In genomic region chr17:75516591-75516990, GRCm38 (mm10) we compare ENCODE assay signal across 29 mouse cellular contexts. TPM values are rescaled to one million over a fixed set of nuclear protein-coding genes. Genes with fewer than 3 reads are reported as not detected.
DNase-seq lines count a peak whose midpoint lies in the region; ATAC-seq and TF ChIP-seq lines count a peak whose summit lies in the region.
"Had no signal": no experiment of that assay in that cellular context is flagged by ENCODE, and none has a peak within 500 bp of the region (broad histone marks: within the 10 kb centered on the region; RNA-seq: fewer than 3 reads in every experiment).

No protein-coding gene starts in this region.

- ATAC-seq in hindbrain, embryonic 16.5 days = peak; percentile 50; the same call in 1 of the 2 replicates
- ATAC-seq in hindbrain, postnatal 0 days = no peak
- no peak for ATAC-seq in cerebellum, adult (ENCODE audit: insufficient number of reproducible peaks, low FRiP score, low TSS enrichment)
- ATAC-seq: forebrain, postnatal 0 days; intestine, embryonic 16.5 days; liver, embryonic 12.5 days; liver, postnatal 0 days had no signal

- H3K27me3 ChIP-seq in hindbrain, embryonic 16.5 days (replicated peaks; ENCODE audit: control insufficient read depth, insufficient read depth, low read length) = no peaks in the 10 kb centered on the region
- no peaks in the 10 kb centered on the region for H3K27me3 ChIP-seq in hindbrain, postnatal 0 days (ENCODE audit: insufficient read depth, low read length)
- no peaks in the 10 kb centered on the region for H3K27me3 ChIP-seq in CH12.LX (replicated peaks)
- H3K27me3 ChIP-seq: embryonic facial prominence, embryonic 15.5 days; forebrain, embryonic 12.5 days; liver, embryonic 12.5 days; neural tube, embryonic 12.5 days had no signal

- no peak for TF ChIP-seq CTCF in hindbrain, postnatal 0 days (IDR thresholded peaks at IDR 0.05; ENCODE audit: low read depth)
- no peak for TF ChIP-seq CTCF in CH12.LX (conservative IDR thresholded peaks at IDR 0.05 in 1 of 2, IDR thresholded peaks at IDR 0.05 in 1 of 2; ENCODE audit: low read depth in 2 of 2, low read length in 2 of 2)

- peak; percentile 26 for DNase-seq in adrenal gland, postnatal 14 days
- DNase-seq in adrenal gland, adult 8-10 months = no peak
- no peak for DNase-seq in hindbrain, postnatal 0 days (ENCODE audit: low spot score)
- DNase-seq in CH12.LX (ENCODE audit: extremely low read depth) = no peak
- peak; percentile 29 for DNase-seq in lung, postnatal 36 days
- DNase-seq: adrenal gland, postnatal 10 days; cerebellum, adult 8-10 months; cerebellum, postnatal 25 days; forebrain, postnatal 0 days; gastrocnemius, postnatal 14 days; kidney, adult 8-10 months; layer of hippocampus, postnatal 36 days; left cerebral cortex, postnatal 4 days; liver, postnatal 0 days; right cerebral cortex, adult 18-20 months; spleen, adult 18-20 months; thymus, postnatal 14 days had no signal

- TF ChIP-seq EP300 in CH12.LX (IDR thresholded peaks at IDR 0.05; ENCODE audit: low read length) = no peak

- no peaks in the 10 kb centered on the region for H3K36me3 ChIP-seq in hindbrain, embryonic 16.5 days (ENCODE audit: control insufficient read depth, insufficient read depth, low read length)
- H3K36me3 ChIP-seq in hindbrain, postnatal 0 days (ENCODE audit: insufficient read depth, low read length) = no peaks in the 10 kb centered on the region
- peaks cover 23 to 72% of the 10 kb centered on the region in 2 experiments for H3K36me3 ChIP-seq in CH12.LX (replicated peaks in 1 of 2; ENCODE audit: control insufficient read depth in 1 of 2, insufficient read depth in 1 of 2, low read length in 1 of 2)
- H3K36me3 ChIP-seq: embryonic facial prominence, embryonic 10.5 days; embryonic facial prominence, embryonic 15.5 days; forebrain, embryonic 12.5 days; liver, embryonic 12.5 days; midbrain, embryonic 10.5 days; neural tube, embryonic 12.5 days had no signal

- 74% methylated on average over 4 of the region's 4 CpGs for WGBS in hindbrain, embryonic 16.5 days
- WGBS in hindbrain, postnatal 0 days = 80% methylated on average over 4 of the region's 4 CpGs

- H3K4me3 ChIP-seq in hindbrain, embryonic 16.5 days (ENCODE audit: low read length) = no peak overlapping the region
- no peak overlapping the region for H3K4me3 ChIP-seq in hindbrain, postnatal 0 days (ENCODE audit: low read length)
- no peak overlapping the region for H3K4me3 ChIP-seq in CH12.LX (replicated peaks in 1 of 3; ENCODE audit: low read depth in 2 of 3, low read length in 2 of 3, poor library complexity in 1 of 3)
- H3K4me3 ChIP-seq: embryonic facial prominence, embryonic 10.5 days; embryonic facial prominence, embryonic 15.5 days; forebrain, embryonic 12.5 days; liver, embryonic 12.5 days; midbrain, embryonic 10.5 days; myocyte; neural tube, embryonic 12.5 days had no signal

- in situ Hi-C loops in CH12.LX (cut with MboI; ENCODE audit: low pct_ligation_motif_present, low pct_unique_long_range_greater_than_20kb, low sequenced_read_pairs) = no loop called here

- TF ChIP-seq POLR2A in CH12.LX (IDR thresholded peaks at IDR 0.05; ENCODE audit: low read depth, low read length) = no peak

- no peaks in the 10 kb centered on the region for H3K9me3 ChIP-seq in hindbrain, embryonic 16.5 days (ENCODE audit: control insufficient read depth, low read length)
- H3K9me3 ChIP-seq in hindbrain, postnatal 0 days (ENCODE audit: low read length) = no peaks in the 10 kb centered on the region
- H3K9me3 ChIP-seq in CH12.LX (replicated peaks; ENCODE audit: low read length) = no peaks in the 10 kb centered on the region
- H3K9me3 ChIP-seq: embryonic facial prominence, embryonic 10.5 days; embryonic facial prominence, embryonic 15.5 days; forebrain, embryonic 12.5 days; liver, embryonic 12.5 days; midbrain, embryonic 10.5 days; neural tube, embryonic 12.5 days had no signal

- H3K9ac ChIP-seq in hindbrain, embryonic 16.5 days (ENCODE audit: low read depth, low read length) = no peak overlapping the region
- H3K9ac ChIP-seq in hindbrain, postnatal 0 days (replicated peaks; ENCODE audit: low read length) = no peak overlapping the region
- H3K9ac ChIP-seq in CH12.LX (ENCODE audit: insufficient read depth, low read depth) = peak overlapping the region; percentile 24; the same call in 1 of the 2 replicates
- H3K9ac ChIP-seq: embryonic facial prominence, embryonic 15.5 days; forebrain, embryonic 12.5 days; forebrain, postnatal 0 days; liver, embryonic 12.5 days; liver, postnatal 0 days; neural tube, embryonic 12.5 days had no signal

- dilution Hi-C loops in CH12.LX (cut with MboI; ENCODE audit: extremely low pct_ligation_motif_present, extremely low pct_unique_long_range_greater_than_20kb, low sequenced_read_pairs) = no loop called here

- 0 out of 2 replicates have a peak, but pooled peaks cover 4% of the 10 kb centered on the region for H3K79me2 ChIP-seq in CH12.LX (replicated peaks; ENCODE audit: control insufficient read depth, extremely low read depth, insufficient read depth, poor library complexity, severe bottlenecking)

- no peak for TF ChIP-seq RAD21 in CH12.LX (IDR thresholded peaks at IDR 0.05; ENCODE audit: low read depth, low read length)

- H3K4me2 ChIP-seq in hindbrain, embryonic 16.5 days (ENCODE audit: low read length) = no peak overlapping the region
- no peak overlapping the region for H3K4me2 ChIP-seq in hindbrain, postnatal 0 days (ENCODE audit: low read depth, low read length)
- no peak overlapping the region for H3K4me2 ChIP-seq in CH12.LX (ENCODE audit: insufficient read depth, low read depth, poor library complexity, severe bottlenecking)
- H3K4me2 ChIP-seq: embryonic facial prominence, embryonic 15.5 days; forebrain, embryonic 12.5 days; heart, embryonic 11.5 days; liver, embryonic 12.5 days; neural tube, embryonic 12.5 days had no signal

- H3K4me1 ChIP-seq in hindbrain, embryonic 16.5 days (ENCODE audit: control insufficient read depth, insufficient read depth, low read depth, low read length) = no peaks in the 10 kb centered on the region
- no peaks in the 10 kb centered on the region for H3K4me1 ChIP-seq in hindbrain, postnatal 0 days (ENCODE audit: insufficient read depth, low read length)
- H3K4me1 ChIP-seq in CH12.LX (ENCODE audit: control insufficient read depth in 1 of 2, insufficient read depth in 2 of 2) = peaks cover 21 to 93% of the 10 kb centered on the region in 2 experiments
- H3K4me1 ChIP-seq: embryonic facial prominence, embryonic 15.5 days had no signal

- H3K27ac ChIP-seq in hindbrain, embryonic 16.5 days (ENCODE audit: low read depth, low read length) = no peak overlapping the region
- no peak overlapping the region for H3K27ac ChIP-seq in hindbrain, postnatal 0 days
- peak overlapping the region; percentile 69 for H3K27ac ChIP-seq in CH12.LX (ENCODE audit: insufficient read depth, low read depth)
- H3K27ac ChIP-seq: embryonic facial prominence, embryonic 10.5 days; embryonic facial prominence, embryonic 15.5 days; forebrain, embryonic 12.5 days; kidney, postnatal 0 days; liver, embryonic 12.5 days; midbrain, embryonic 10.5 days; neural tube, embryonic 12.5 days had no signal

TF ChIP-seq in CH12.LX, 34 proteins besides CTCF, POLR2A, EP300 and RAD21:
- TF ChIP-seq MAX (IDR thresholded peaks at IDR 0.05; ENCODE audit: low read length) (no peak), RCOR1 (conservative IDR thresholded peaks at IDR 0.05; ENCODE audit: low read depth, low read length) (no peak), TCF12 (IDR thresholded peaks at IDR 0.05; ENCODE audit: low read depth, low read length) (no peak), KAT2A (IDR thresholded peaks at IDR 0.05; ENCODE audit: insufficient replicate concordance, low read length) (no peak), MEF2A (IDR thresholded peaks at IDR 0.05; ENCODE audit: borderline replicate concordance, low read depth, low read length) (no peak)

RNA-seq across cellular contexts. Expression of gene Fam98a, which starts 35.2 kb away (rescaled TPM):
- total RNA-seq in adrenal gland, postnatal 14 days (2021) = 28.4 and 32.3 TPM in 2 replicates
- 10 to 100 TPM; 27.8 to 37.4 (median 35.5) TPM for total RNA-seq in adrenal gland, adult 8-10 months (2022)
- polyA plus RNA-seq in hindbrain, embryonic 16.5 days (2015; fragmentation: Nextera tagmentation; extraction: Ambion mirVana) = 28.0 and 28.5 TPM in 2 replicates
- total RNA-seq in hindbrain, postnatal 0 days (2014; rRNA removed) = 15.1 and 15.4 TPM in 2 replicates
- polyA plus RNA-seq in hindbrain, postnatal 0 days (2015; fragmentation: Nextera tagmentation; extraction: Ambion mirVana) = 22.8 and 23.1 TPM in 2 replicates
- total RNA-seq in CH12.LX (2012; rRNA removed) = 37.8 and 46.5 TPM in 2 replicates
- 32.6 and 36.0 TPM in 2 replicates for total RNA-seq in CH12.LX (2014; rRNA removed)
- polyA plus RNA-seq in CH12.LX (2012; ENCODE audit: insufficient read length, low read depth) = 92.0 and 93.1 TPM in 2 replicates

Comparison
In these comparisons a context has a peak if more than half of its experiments do, and no peak if none do; other contexts are left out.
1. DNase-seq: peak in adrenal gland, postnatal 14 days (single experiment) and lung, postnatal 36 days (single experiment); none in adrenal gland, adult 8-10 months (single experiment), hindbrain, postnatal 0 days (single experiment) and CH12.LX (single experiment).